Mouse (Mus musculus) C2C12 (cell line): Measurements from ENCODE around the gene Cul9. TPM values are rescaled to one million over a fixed set of nuclear protein-coding genes. Genes with fewer than 3 reads are reported as not detected.

Experiments used
- H3K27me3 ChIP-seq: one replicate; pipeline ENCODE4 v1.6.1; 2011; ENCODE audit not compliant: control insufficient read depth, insufficient read depth, insufficient read length
- H3K36me3 ChIP-seq: one replicate; pipeline ENCODE4 v1.6.1; 2011; ENCODE audit not compliant: control insufficient read depth, insufficient read depth
- H3K4me3 ChIP-seq: one replicate; pipeline ENCODE4 v1.5.1; 2011; ENCODE audit warnings: mild to moderate bottlenecking, control low read depth; ENCODE audit not compliant: poor library complexity, insufficient read depth, severe bottlenecking
- H3K79me2 ChIP-seq: one replicate; pipeline ENCODE4 v1.6.1; 2011; ENCODE audit not compliant: control insufficient read depth, insufficient read depth
- H3K79me3 ChIP-seq: one replicate; pipeline ENCODE4 v1.6.1; 2011; ENCODE audit warnings: low read depth, control low read depth
- H3ac ChIP-seq: one replicate; pipeline ENCODE3; 2011; ENCODE audit warnings: low read depth; ENCODE audit not compliant: control insufficient read depth, insufficient read length
- CEBPB ChIP-seq: IDR thresholded peaks from one replicate; pipeline ENCODE4 v1.6.1; 2011; ENCODE audit warnings: low read depth, mild to moderate bottlenecking, control low read depth, moderate library complexity
- CTCF ChIP-seq: IDR thresholded peaks from one replicate; pipeline ENCODE4 v1.5.1; 2011; ENCODE audit not compliant: control insufficient read depth, insufficient read depth, insufficient read length
- FOSL1 ChIP-seq: IDR thresholded peaks from one replicate; pipeline ENCODE4 v1.8.0; 2011; ENCODE audit warnings: mild to moderate bottlenecking, low read length; ENCODE audit not compliant: poor library complexity, insufficient read depth, severe bottlenecking
- MAX ChIP-seq: IDR thresholded peaks from one replicate; pipeline ENCODE4 v1.6.1; 2011; ENCODE audit warnings: mild to moderate bottlenecking, control low read depth
- MYOD1 ChIP-seq: IDR thresholded peaks from one replicate; pipeline ENCODE4 v1.6.1; 2011; ENCODE audit warnings: low read depth; ENCODE audit not compliant: control insufficient read depth, insufficient read length
- MYOG ChIP-seq: IDR thresholded peaks from one replicate; pipeline ENCODE4 v1.6.1; 2011; ENCODE audit not compliant: control insufficient read depth, insufficient read length; ENCODE audit errors: extremely low read depth
- USF1 ChIP-seq: IDR thresholded peaks from one replicate; pipeline ENCODE4 v1.6.1; 2011; ENCODE audit warnings: low read depth, mild to moderate bottlenecking, control low read depth, moderate library complexity
- microRNA-seq: library from miRNA; unstranded; fragments of <30 nt; microRNA quantifications from one replicate; pipeline ENCODE4, GENCODE M21; 2019; ENCODE audit warnings: borderline microRNAs expressed
- polyA plus RNA-seq: library from polyadenylated mRNA; unstranded; fragments of >200 nt; fragmentation: generic; extraction: Trizol; gene quantifications from one replicate; pipeline ENCODE4 v1.2.1, GENCODE M21; 2012; ENCODE audit warnings: missing spikeins

The Cul9 gene
- polyA plus RNA-seq, 1 experiment = 0.60 TPM

DNA sequence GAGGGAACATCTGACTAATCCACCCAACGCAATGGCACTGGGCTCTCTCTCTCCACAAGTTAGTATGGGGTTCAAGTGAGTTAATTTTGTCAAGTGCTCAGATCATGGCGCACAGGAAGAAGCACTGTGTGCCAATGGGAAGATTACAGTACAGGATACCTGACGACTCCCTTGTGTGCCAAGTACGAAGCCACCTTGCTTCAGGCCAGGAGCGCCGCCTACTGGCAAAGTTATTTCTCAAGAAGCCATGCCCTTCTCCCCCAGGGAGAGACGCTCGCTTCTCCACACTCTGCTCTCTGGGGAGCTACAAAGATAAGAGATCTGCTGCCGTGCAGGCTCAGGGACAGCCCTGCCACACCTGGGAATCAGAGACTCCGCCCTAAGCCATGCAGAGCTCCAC is 88.4 kb downstream of the Cul9 start:
- Histone ChIP-seq H3K27me3 (peaks cover 85% of the 10 kb centered on the region), H3ac (no peak overlapping the region), H3K79me2 (no peaks in the 10 kb centered on the region), H3K36me3 (no peaks in the 10 kb centered on the region), H3K79me3 (no peaks in the 10 kb centered on the region), H3K4me3 (no peak overlapping the region)
- TF ChIP-seq MYOG = no peak
- no peak for TF ChIP-seq USF1
- no peak for TF ChIP-seq CTCF
- no peak for TF ChIP-seq MAX
- no peak for TF ChIP-seq CEBPB
- no peak for TF ChIP-seq FOSL1
- TF ChIP-seq MYOD1 = no peak

DNA sequence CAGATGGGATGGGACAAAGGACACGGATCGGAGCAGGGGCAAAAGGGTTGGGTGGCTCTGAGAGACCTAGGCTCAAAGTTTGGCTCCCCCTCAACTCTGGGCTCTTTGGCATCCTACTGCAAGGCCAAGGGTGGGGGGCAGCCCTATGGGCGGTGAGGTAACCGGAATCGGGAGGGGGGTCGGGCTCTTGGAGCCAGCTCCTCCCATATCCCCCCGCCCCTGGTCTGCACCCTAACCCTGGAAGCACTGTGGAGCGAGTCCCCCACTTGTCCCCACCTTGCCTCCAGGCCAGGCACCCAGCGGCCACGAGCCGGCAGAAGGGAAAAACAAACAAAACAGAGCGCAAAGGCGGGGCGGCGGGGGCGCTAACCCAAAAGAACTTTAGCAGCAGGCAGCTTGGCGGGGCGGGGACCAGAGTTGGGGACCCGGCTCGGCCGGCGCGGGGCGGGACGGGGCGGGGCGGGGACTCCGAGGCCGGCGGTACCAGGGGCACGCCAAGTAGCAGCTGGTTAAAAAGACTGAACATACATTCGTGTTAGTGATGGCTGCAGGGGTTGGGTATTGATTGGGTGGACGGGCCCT is 91.0 kb downstream of the Cul9 start:
- Histone ChIP-seq H3K36me3 (no peaks in the 10 kb centered on the region), H3K4me3 (no peak overlapping the region), H3K27me3 (peaks cover 85% of the 10 kb centered on the region), H3K79me3 (no peaks in the 10 kb centered on the region), H3ac (no peak overlapping the region), H3K79me2 (no peaks in the 10 kb centered on the region)
- no peak for TF ChIP-seq USF1
- TF ChIP-seq CTCF = no peak

DNA sequence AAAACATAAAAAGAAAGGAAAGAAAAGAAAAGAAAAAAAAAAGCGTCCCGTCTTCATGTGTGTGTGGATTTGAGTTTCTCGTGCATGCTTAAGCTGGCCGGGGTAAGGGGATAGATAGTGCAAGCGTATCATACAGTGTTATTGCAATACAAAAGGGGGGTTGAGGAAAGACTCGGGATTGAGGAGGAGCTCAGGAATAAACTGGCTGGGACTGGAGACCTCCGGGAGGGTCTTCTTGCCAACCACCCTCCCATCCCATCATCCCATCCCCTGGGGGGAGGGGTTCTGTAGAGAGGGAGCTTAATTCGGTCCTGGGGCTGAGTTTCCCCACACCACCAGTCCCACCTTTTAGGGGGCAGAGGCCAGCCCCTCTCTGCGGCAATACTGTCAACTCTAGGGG is 91.6 kb downstream of the Cul9 start:
- H3K4me3 ChIP-seq = no peak overlapping the region
- H3ac ChIP-seq = no peak overlapping the region
- no peaks in the 10 kb centered on the region for H3K79me2 ChIP-seq
- no peaks in the 10 kb centered on the region for H3K79me3 ChIP-seq
- H3K27me3 ChIP-seq = peaks cover 79% of the 10 kb centered on the region
- H3K36me3 ChIP-seq = no peaks in the 10 kb centered on the region
- TF ChIP-seq FOSL1 = no peak

DNA sequence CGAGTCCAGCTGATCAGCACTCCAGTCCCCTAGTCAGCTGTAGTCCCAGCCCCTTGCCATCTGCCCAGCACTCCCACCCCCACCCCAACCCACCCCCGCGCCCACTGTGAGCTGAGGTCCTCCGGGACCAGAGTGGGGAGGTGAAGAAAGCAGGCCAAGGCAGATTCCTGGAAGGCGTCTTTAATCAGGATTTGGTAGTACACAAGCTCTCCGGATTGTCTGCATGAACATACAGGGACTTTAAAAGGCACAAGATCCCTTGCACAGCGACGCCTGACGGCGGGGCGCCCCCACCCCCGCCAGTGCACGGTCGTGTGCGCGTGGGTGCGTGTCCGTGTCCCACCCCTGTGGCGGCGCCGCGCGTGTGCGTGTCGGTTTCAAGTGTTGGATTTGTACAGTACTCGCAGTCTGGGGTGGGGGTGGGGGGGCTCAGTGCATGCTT is 92.2 kb downstream of the Cul9 start:
- Histone ChIP-seq H3K27me3 (peaks cover 74% of the 10 kb centered on the region), H3K79me2 (no peaks in the 10 kb centered on the region), H3ac (no peak overlapping the region), H3K79me3 (no peaks in the 10 kb centered on the region), H3K36me3 (no peaks in the 10 kb centered on the region), H3K4me3 (no peak overlapping the region)
- TF ChIP-seq CEBPB (no peak), MYOD1 (no peak), USF1 (no peak), FOSL1 (no peak), MYOG (no peak), MAX (no peak), CTCF (no peak)

DNA sequence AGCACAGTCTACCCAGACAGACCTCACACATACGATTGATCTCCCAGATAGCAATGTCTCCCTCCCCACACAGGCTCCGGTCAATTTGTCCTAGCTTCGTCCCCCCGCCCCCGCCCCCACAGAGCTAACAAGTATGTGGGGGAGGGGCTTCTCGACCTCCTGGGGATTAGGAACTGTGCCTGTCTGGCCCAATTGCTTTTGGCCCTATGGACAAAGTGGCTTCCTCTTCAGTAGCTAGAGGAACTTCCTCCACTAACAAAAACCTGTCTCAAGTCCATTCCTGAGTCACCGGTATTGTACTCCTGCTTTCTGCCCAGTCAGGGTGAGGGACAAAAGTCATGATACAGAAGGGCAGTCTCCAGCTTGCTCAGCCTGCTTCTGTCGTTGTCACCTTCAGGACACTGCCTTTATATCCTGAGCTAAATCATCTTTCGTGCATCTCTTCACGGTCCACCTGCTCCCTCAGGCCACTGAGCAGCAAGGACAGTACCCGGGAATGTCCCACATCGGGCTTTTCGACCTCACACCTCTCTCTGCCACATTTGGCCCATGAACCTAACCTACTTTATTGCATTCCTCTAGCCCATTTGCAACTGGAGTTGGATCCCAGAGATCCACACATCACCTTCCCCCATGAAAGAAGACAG is 92.8 kb downstream of the Cul9 start:
- no peaks in the 10 kb centered on the region for H3K79me3 ChIP-seq
- peaks cover 76% of the 10 kb centered on the region for H3K27me3 ChIP-seq
- no peaks in the 10 kb centered on the region for H3K36me3 ChIP-seq
- no peak for TF ChIP-seq MYOG
- no peak for TF ChIP-seq MAX
- TF ChIP-seq USF1 = no peak
- TF ChIP-seq MYOD1 = no peak
- no peak for TF ChIP-seq CTCF
- TF ChIP-seq CEBPB = no peak
- TF ChIP-seq FOSL1 = no peak
- H3K4me3 ChIP-seq = no peak overlapping the region
- H3K79me2 ChIP-seq = no peaks in the 10 kb centered on the region
- H3ac ChIP-seq = no peak overlapping the region

DNA sequence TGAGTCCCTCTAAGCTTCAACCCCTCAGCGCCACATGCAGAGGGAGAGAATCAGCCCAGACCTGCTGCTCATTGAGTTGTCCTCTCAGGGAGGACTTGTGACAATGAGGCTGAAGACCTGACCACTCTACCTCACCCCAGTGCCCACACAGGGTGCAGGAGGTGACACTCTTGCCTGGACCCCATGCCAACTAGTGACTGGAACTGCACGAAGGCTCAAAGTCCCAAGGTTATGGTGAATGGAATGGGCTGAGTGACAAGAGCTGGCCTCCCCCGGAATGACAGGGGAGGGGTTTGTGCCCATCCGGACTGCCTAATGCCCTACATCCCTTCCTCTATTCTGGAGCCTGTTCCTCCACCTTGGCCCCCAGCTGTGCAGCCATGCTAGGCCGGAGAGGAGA is 93.5 kb downstream of the Cul9 start:
- H3K79me2 ChIP-seq = no peaks in the 10 kb centered on the region
- TF ChIP-seq MAX (no peak), CEBPB (no peak), MYOG (no peak)
- no peak overlapping the region for H3ac ChIP-seq
- no peaks in the 10 kb centered on the region for H3K36me3 ChIP-seq
- H3K79me3 ChIP-seq = no peaks in the 10 kb centered on the region
- H3K4me3 ChIP-seq = no peak overlapping the region
- H3K27me3 ChIP-seq = peaks cover 76% of the 10 kb centered on the region

Small RNAs within 50 kb of the gene (microRNA-seq; reads per million reads assigned to microRNA genes)
- gene Mir6976 = 0.40 reads per million, percentile 3 among the genes with 10 or more reads in this experiment

Other genes starting within 250 kb of the Cul9 start
- 14.7 TPM for gene Dlk2, start 249.0 kb downstream of the Cul9 start, polyA plus RNA-seq
- gene Abcc10, start 218.0 kb downstream of the Cul9 start, polyA plus RNA-seq = 4.0 TPM
- gene Zfp318, start 162.7 kb downstream of the Cul9 start, polyA plus RNA-seq = 3.4 TPM
- gene Crip3, start 117.5 kb downstream of the Cul9 start, polyA plus RNA-seq = not detected
- not detected for gene Slc22a7, start 107.9 kb downstream of the Cul9 start, polyA plus RNA-seq
- 0.01 TPM for gene Ttbk1, start 58.7 kb downstream of the Cul9 start, polyA plus RNA-seq
- 68.0 TPM for gene Dnph1, start 49.7 kb downstream of the Cul9 start, polyA plus RNA-seq
- gene Srf, start 9.8 kb upstream of the Cul9 start, polyA plus RNA-seq = 101 TPM
- 26.1 TPM for gene Ptk7, start 83.1 kb upstream of the Cul9 start, polyA plus RNA-seq
- 7.8 TPM for gene Klc4, start 99.6 kb upstream of the Cul9 start, polyA plus RNA-seq
- 151 TPM for gene Mrpl2, start 99.8 kb upstream of the Cul9 start, polyA plus RNA-seq
- 49.4 TPM for gene Cul7, start 103.9 kb upstream of the Cul9 start, polyA plus RNA-seq
- 45.8 TPM for gene Rrp36, start 128.0 kb upstream of the Cul9 start, polyA plus RNA-seq
- 141 TPM for gene Mea1, start 132.4 kb upstream of the Cul9 start, polyA plus RNA-seq
- 58.6 TPM for gene Klhdc3, start 134.5 kb upstream of the Cul9 start, polyA plus RNA-seq
- gene Ppp2r5d, start 158.7 kb upstream of the Cul9 start, polyA plus RNA-seq = 99.5 TPM
- gene Pex6, start 165.1 kb upstream of the Cul9 start, polyA plus RNA-seq = 24.7 TPM
- 0.08 TPM for gene Gnmt, start 182.8 kb upstream of the Cul9 start, polyA plus RNA-seq
- 41.9 TPM for gene Cnpy3, start 205.8 kb upstream of the Cul9 start, polyA plus RNA-seq
- gene Ptcra, start 217.3 kb upstream of the Cul9 start, polyA plus RNA-seq = 0.06 TPM
- 40.9 TPM for gene 2310039H08Rik, start 226.2 kb upstream of the Cul9 start, polyA plus RNA-seq
- gene Rpl7l1, start 236.3 kb upstream of the Cul9 start, polyA plus RNA-seq = 107 TPM